Mouse (Mus musculus) ES-E14 (cell line): ENCODE results near the gene Gbf1. TPM values are rescaled to one million over a fixed set of nuclear protein-coding genes. Genes with fewer than 3 reads are reported as not detected.

Source experiments
- DNase-seq: peaks from one replicate; pipeline ENCODE4 v3.0.0-alpha.2; 2013; ENCODE audit warnings: low read depth, low spot score
- H3K27ac ChIP-seq: 2 replicates; pipeline ENCODE4 v1.5.1; 2012; ENCODE audit warnings: low read depth, mild to moderate bottlenecking, low read length, moderate library complexity, mixed read lengths; ENCODE audit not compliant: poor library complexity, insufficient read depth, severe bottlenecking
- H3K36me3 ChIP-seq: 2 replicates; pipeline ENCODE4 v1.6.1; 2012; ENCODE audit warnings: mild to moderate bottlenecking, low read length, moderate library complexity, mixed read lengths; ENCODE audit not compliant: control insufficient read depth, poor library complexity, insufficient read depth, severe bottlenecking
- H3K4me1 ChIP-seq, 2 experiments: fragments of 150-350 bp in 1 of 2; sonication (generic) in 1 of 2; 2 replicates each; pipeline ENCODE4 v1.6.1; 2012; ENCODE audit warnings: low read length in 2 of 2, mild to moderate bottlenecking in 1 of 2, mixed read lengths in 1 of 2; ENCODE audit not compliant: control insufficient read depth in 2 of 2, insufficient read depth in 2 of 2, poor library complexity in 1 of 2
- H3K4me3 ChIP-seq, 2 experiments: fragments of 150-350 bp in 1 of 2; sonication (generic) in 1 of 2; 2 replicates each; pipeline ENCODE4 v1.5.1; 2012; ENCODE audit warnings: low read length in 2 of 2, low read depth in 1 of 2, mild to moderate bottlenecking in 1 of 2, mixed read lengths in 1 of 2; ENCODE audit not compliant: insufficient read depth in 1 of 2, poor library complexity in 1 of 2, severe bottlenecking in 1 of 2
- H3K9ac ChIP-seq: 2 replicates; pipeline ENCODE4 v1.6.1; 2012; ENCODE audit warnings: low read depth, mild to moderate bottlenecking, low read length, mixed read lengths; ENCODE audit not compliant: poor library complexity, insufficient read depth, severe bottlenecking
- H3K9me3 ChIP-seq: fragments of 150-350 bp; sonication (generic); 2 replicates; pipeline ENCODE4 v1.6.1; 2012; ENCODE audit warnings: low read depth, mild to moderate bottlenecking, low read length; ENCODE audit not compliant: control insufficient read depth, insufficient read depth
- CHD2 ChIP-seq: IDR thresholded peaks from 2 replicates; pipeline ENCODE4 v1.6.1; 2014; ENCODE audit warnings: mild to moderate bottlenecking, low read depth, low read length, inconsistent platforms
- HCFC1 ChIP-seq: IDR thresholded peaks from 2 replicates; pipeline ENCODE4 v1.6.1; 2012; ENCODE audit warnings: low read length, inconsistent platforms, borderline replicate concordance; ENCODE audit not compliant: insufficient read depth
- MAFK ChIP-seq: IDR thresholded peaks from 2 replicates; pipeline ENCODE4 v1.6.1; 2014; ENCODE audit warnings: mild to moderate bottlenecking, low read depth, low read length, inconsistent platforms; ENCODE audit not compliant: insufficient read depth
- ZC3H11A ChIP-seq: IDR thresholded peaks from 2 replicates; pipeline ENCODE4 v1.6.1; 2012; ENCODE audit warnings: low read depth, mild to moderate bottlenecking, inconsistent platforms, low read length, borderline replicate concordance
- ZNF384 ChIP-seq: IDR thresholded peaks from 2 replicates; pipeline ENCODE4 v1.6.1; 2012; ENCODE audit warnings: low read depth, low read length, inconsistent platforms
- in situ Hi-C, 2 experiments: fragments of 600-800 bp; cut with MboI; formaldehyde crosslinking; loops; one replicate each; pipeline ENCODE4 v1.15.1; 2025; ENCODE audit warnings: low sequenced_read_pairs in 2 of 2, inconsistent platforms in 1 of 2; ENCODE audit not compliant: unreplicated experiment in 2 of 2
- total RNA-seq: library from RNA; depleted of rRNA; stranded (reverse); fragments of 300-350 nt; gene quantifications from 2 replicates; pipeline ENCODE4 v1.2.3, GENCODE M21; 2012

The Gbf1 gene
- total RNA-seq, 1 experiment: 29.0 TPM

- no peaks in the 10 kb centered on the region for H3K36me3 ChIP-seq
- no peak overlapping the region for H3K27ac ChIP-seq
- no peaks in the 10 kb centered on the region for H3K9me3 ChIP-seq
- in situ Hi-C loops: no loop called here
- TF ChIP-seq HCFC1: no peak
- H3K4me1 ChIP-seq: peaks cover 0 to 10% of the 10 kb centered on the region in 2 experiments; a peak in 1 of 4 replicates
- H3K4me3 ChIP-seq: no peak overlapping the region
- no peak overlapping the region for H3K9ac ChIP-seq
- no peak for DNase-seq
Measured at GRCm38 (mm10) chr19:46322144-46322995, 170.1 kb downstream of the Gbf1 start.

GRCm38 (mm10) chr19:46322996-46323572, 170.8 kb downstream of the Gbf1 start:
- H3K4me1 ChIP-seq: peaks cover 0 to 10% of the 10 kb centered on the region in 2 experiments; a peak in 1 of 4 replicates
- no peak for DNase-seq
- no peak for TF ChIP-seq MAFK
- TF ChIP-seq ZNF384: no peak
- TF ChIP-seq HCFC1: no peak
- no peak for TF ChIP-seq ZC3H11A
- no peak for TF ChIP-seq CHD2
- no peak overlapping the region for H3K9ac ChIP-seq
- no peak overlapping the region for H3K27ac ChIP-seq
- H3K36me3 ChIP-seq: no peaks in the 10 kb centered on the region
- no peak overlapping the region for H3K4me3 ChIP-seq
- in situ Hi-C loops: no loop called here
- no peaks in the 10 kb centered on the region for H3K9me3 ChIP-seq

GRCm38 (mm10) chr19:46323716-46324115, 171.4 kb downstream of the Gbf1 start:
- no peak overlapping the region for H3K4me3 ChIP-seq
- H3K4me1 ChIP-seq: peaks cover 0 to 8% of the 10 kb centered on the region in 2 experiments; a peak in 1 of 4 replicates
- in situ Hi-C loops: no loop called here
- TF ChIP-seq ZNF384: no peak
- TF ChIP-seq MAFK: no peak
- TF ChIP-seq CHD2: no peak
- no peak for TF ChIP-seq ZC3H11A
- no peak for DNase-seq
- no peak overlapping the region for H3K9ac ChIP-seq
- no peak overlapping the region for H3K27ac ChIP-seq
- H3K9me3 ChIP-seq: no peaks in the 10 kb centered on the region
- H3K36me3 ChIP-seq: no peaks in the 10 kb centered on the region

GRCm38 (mm10) chr19:46324366-46324765, 172.1 kb downstream of the Gbf1 start:
- H3K9me3 ChIP-seq: no peaks in the 10 kb centered on the region
- H3K36me3 ChIP-seq: no peaks in the 10 kb centered on the region
- DNase-seq: no peak
- TF ChIP-seq MAFK (no peak), CHD2 (no peak), ZNF384 (no peak), HCFC1 (no peak), ZC3H11A (no peak)
- H3K4me3 ChIP-seq: no peak overlapping the region
- no peak overlapping the region for H3K9ac ChIP-seq
- in situ Hi-C loops: no loop called here
- peaks cover 0 to 10% of the 10 kb centered on the region in 2 experiments; a peak in 1 of 4 replicates for H3K4me1 ChIP-seq
- no peak overlapping the region for H3K27ac ChIP-seq
